Mouse (Mus musculus): Measurements from ENCODE around the gene Cep250. TPM values are rescaled to one million over a fixed set of nuclear protein-coding genes. Genes with fewer than 3 reads are reported as not detected.
A peak's percentile ranks its signal among the peaks of the same experiment; 100 is the strongest.

The Cep250 gene
- polyA plus RNA-seq, 1 experiment from 2014 or later: 6.9 TPM

- Histone ChIP-seq H3K4me2 (ENCODE audit: low read depth, low read length) (no peak overlapping the region), H3K9ac (ENCODE audit: low read length) (no peak overlapping the region), H3K9me3 (replicated peaks; ENCODE audit: control insufficient read depth, low read length) (no peaks in the 10 kb centered on the region), H3K27ac (ENCODE audit: low read length) (no peak overlapping the region), H3K4me3 (ENCODE audit: low read length) (no peak overlapping the region), H3K36me3 (ENCODE audit: control insufficient read depth, insufficient read depth) (no peaks in the 10 kb centered on the region), H3K4me1 (ENCODE audit: control insufficient read depth, insufficient read depth, low read length) (peaks cover 3% of the 10 kb centered on the region; the same call in 1 of the 2 replicates), H3K27me3 (ENCODE audit: control insufficient read depth, insufficient read depth, low read length) (peaks cover 4% of the 10 kb centered on the region; the same call in 1 of the 2 replicates)
- 38% methylated on average over 6 of the region's 6 CpGs for WGBS
- no peak for ATAC-seq (replicated peaks; ENCODE audit: extremely low read depth, insufficient read depth, low FRiP score)
Measured at GRCm38 (mm10) chr2:155949362-155949761, 6.9 kb upstream of the Cep250 start.

- H3K9me3 ChIP-seq (replicated peaks; ENCODE audit: control insufficient read depth, low read length): no peaks in the 10 kb centered on the region
- H3K27me3 ChIP-seq (ENCODE audit: control insufficient read depth, insufficient read depth, low read length): peaks cover 5% of the 10 kb centered on the region; the same call in 1 of the 2 replicates
- no peaks in the 10 kb centered on the region for H3K4me1 ChIP-seq (ENCODE audit: control insufficient read depth, insufficient read depth, low read length)
- no peak for ATAC-seq (replicated peaks; ENCODE audit: extremely low read depth, insufficient read depth, low FRiP score)
- no peaks in the 10 kb centered on the region for H3K36me3 ChIP-seq (ENCODE audit: control insufficient read depth, insufficient read depth)
- no peak overlapping the region for H3K4me2 ChIP-seq (ENCODE audit: low read depth, low read length)
- H3K4me3 ChIP-seq (ENCODE audit: low read length): no peak overlapping the region
- H3K27ac ChIP-seq (ENCODE audit: low read length): no peak overlapping the region
- no peak overlapping the region for H3K9ac ChIP-seq (ENCODE audit: low read length)
Measured at GRCm38 (mm10) chr2:155952006-155952405, 4.3 kb upstream of the Cep250 start.

GRCm38 (mm10) chr2:155959981-155960380, 3.7 kb downstream of the Cep250 start:
- 69% methylated on average over 5 of the region's 5 CpGs for WGBS
- Histone ChIP-seq H3K36me3 (ENCODE audit: control insufficient read depth, insufficient read depth) (peaks cover 13% of the 10 kb centered on the region), H3K4me2 (ENCODE audit: low read depth, low read length) (no peak overlapping the region), H3K4me1 (ENCODE audit: control insufficient read depth, insufficient read depth, low read length) (peaks cover 5% of the 10 kb centered on the region), H3K9ac (ENCODE audit: low read length) (no peak overlapping the region), H3K27me3 (ENCODE audit: control insufficient read depth, insufficient read depth, low read length) (no peaks in the 10 kb centered on the region), H3K9me3 (replicated peaks; ENCODE audit: control insufficient read depth, low read length) (no peaks in the 10 kb centered on the region), H3K27ac (ENCODE audit: low read length) (no peak overlapping the region), H3K4me3 (ENCODE audit: low read length) (no peak overlapping the region)
- no peak for ATAC-seq (replicated peaks; ENCODE audit: extremely low read depth, insufficient read depth, low FRiP score)

GRCm38 (mm10) chr2:155961862-155962261, 5.6 kb downstream of the Cep250 start:
- WGBS: 84% methylated on average over 10 of the region's 10 CpGs
- no peaks in the 10 kb centered on the region for H3K27me3 ChIP-seq (ENCODE audit: control insufficient read depth, insufficient read depth, low read length)
- H3K9ac ChIP-seq (ENCODE audit: low read length): no peak overlapping the region
- ATAC-seq (replicated peaks; ENCODE audit: extremely low read depth, insufficient read depth, low FRiP score): no peak
- peaks cover 20% of the 10 kb centered on the region for H3K36me3 ChIP-seq (ENCODE audit: control insufficient read depth, insufficient read depth)
- H3K4me1 ChIP-seq (ENCODE audit: control insufficient read depth, insufficient read depth, low read length): peaks cover 5% of the 10 kb centered on the region
- no peak overlapping the region for H3K27ac ChIP-seq (ENCODE audit: low read length)
- H3K9me3 ChIP-seq (replicated peaks; ENCODE audit: control insufficient read depth, low read length): no peaks in the 10 kb centered on the region
- H3K4me3 ChIP-seq (ENCODE audit: low read length): no peak overlapping the region
- H3K4me2 ChIP-seq (ENCODE audit: low read depth, low read length): no peak overlapping the region

- Histone ChIP-seq H3K27me3 (ENCODE audit: control insufficient read depth, insufficient read depth, low read length) (no peaks in the 10 kb centered on the region), H3K4me1 (ENCODE audit: control insufficient read depth, insufficient read depth, low read length) (no peaks in the 10 kb centered on the region; the same call in 1 of the 2 replicates), H3K4me2 (ENCODE audit: low read depth, low read length) (no peak overlapping the region), H3K27ac (ENCODE audit: low read length) (no peak overlapping the region), H3K4me3 (ENCODE audit: low read length) (no peak overlapping the region), H3K36me3 (ENCODE audit: control insufficient read depth, insufficient read depth) (peaks cover 24% of the 10 kb centered on the region), H3K9me3 (replicated peaks; ENCODE audit: control insufficient read depth, low read length) (no peaks in the 10 kb centered on the region), H3K9ac (ENCODE audit: low read length) (no peak overlapping the region)
- 41% methylated on average over 1 of the region's 1 CpGs for WGBS
- ATAC-seq (replicated peaks; ENCODE audit: extremely low read depth, insufficient read depth, low FRiP score): no peak
Measured at GRCm38 (mm10) chr2:155962991-155963390, 6.7 kb downstream of the Cep250 start.

GRCm38 (mm10) chr2:155973348-155973747, 17.1 kb downstream of the Cep250 start:
- no peak overlapping the region for H3K4me3 ChIP-seq (ENCODE audit: low read length)
- H3K27me3 ChIP-seq (ENCODE audit: control insufficient read depth, insufficient read depth, low read length): no peaks in the 10 kb centered on the region
- 83% methylated on average over 6 of the region's 6 CpGs for WGBS
- H3K4me1 ChIP-seq (ENCODE audit: control insufficient read depth, insufficient read depth, low read length): no peaks in the 10 kb centered on the region
- no peak overlapping the region for H3K27ac ChIP-seq (ENCODE audit: low read length)
- ATAC-seq (replicated peaks; ENCODE audit: extremely low read depth, insufficient read depth, low FRiP score): no peak
- H3K4me2 ChIP-seq (ENCODE audit: low read depth, low read length): no peak overlapping the region
- H3K9ac ChIP-seq (ENCODE audit: low read length): no peak overlapping the region
- H3K36me3 ChIP-seq (ENCODE audit: control insufficient read depth, insufficient read depth): peaks cover 50% of the 10 kb centered on the region
- H3K9me3 ChIP-seq (replicated peaks; ENCODE audit: control insufficient read depth, low read length): no peaks in the 10 kb centered on the region

- H3K27me3 ChIP-seq (ENCODE audit: control insufficient read depth, insufficient read depth, low read length): no peaks in the 10 kb centered on the region
- no peak overlapping the region for H3K4me2 ChIP-seq (ENCODE audit: low read depth, low read length)
- 79% methylated on average over 14 of the region's 14 CpGs for whole genome bisulfite sequencing
- H3K4me1 ChIP-seq (ENCODE audit: control insufficient read depth, insufficient read depth, low read length): no peaks in the 10 kb centered on the region
- H3K9me3 ChIP-seq (replicated peaks; ENCODE audit: control insufficient read depth, low read length): no peaks in the 10 kb centered on the region
- no peak for ATAC-seq (replicated peaks; ENCODE audit: extremely low read depth, insufficient read depth, low FRiP score)
- no peak overlapping the region for H3K4me3 ChIP-seq (ENCODE audit: low read length)
- no peak overlapping the region for H3K27ac ChIP-seq (ENCODE audit: low read length)
- no peak overlapping the region for H3K9ac ChIP-seq (ENCODE audit: low read length)
- H3K36me3 ChIP-seq (ENCODE audit: control insufficient read depth, insufficient read depth): peaks cover 46% of the 10 kb centered on the region
Measured at GRCm38 (mm10) chr2:155974087-155974731, 18.0 kb downstream of the Cep250 start.

GRCm38 (mm10) chr2:155979328-155979991, 23.2 kb downstream of the Cep250 start:
- Histone ChIP-seq H3K9ac (ENCODE audit: low read length) (no peak overlapping the region), H3K27ac (ENCODE audit: low read length) (peak overlapping the region; percentile 57), H3K9me3 (replicated peaks; ENCODE audit: control insufficient read depth, low read length) (no peaks in the 10 kb centered on the region), H3K27me3 (ENCODE audit: control insufficient read depth, insufficient read depth, low read length) (no peaks in the 10 kb centered on the region), H3K4me3 (ENCODE audit: low read length) (no peak overlapping the region), H3K4me2 (ENCODE audit: low read depth, low read length) (no peak overlapping the region), H3K36me3 (ENCODE audit: control insufficient read depth, insufficient read depth) (peaks cover 56% of the 10 kb centered on the region), H3K4me1 (ENCODE audit: control insufficient read depth, insufficient read depth, low read length) (no peaks in the 10 kb centered on the region)
- no peak for ATAC-seq (replicated peaks; ENCODE audit: extremely low read depth, insufficient read depth, low FRiP score)
- WGBS: 70% methylated on average over 5 of the region's 5 CpGs

GRCm38 (mm10) chr2:155985776-155986175, 29.5 kb downstream of the Cep250 start:
- Histone ChIP-seq H3K9me3 (replicated peaks; ENCODE audit: control insufficient read depth, low read length) (no peaks in the 10 kb centered on the region), H3K4me1 (ENCODE audit: control insufficient read depth, insufficient read depth, low read length) (0 out of 2 replicates have a peak, but pooled peaks cover 4% of the 10 kb centered on the region), H3K9ac (ENCODE audit: low read length) (no peak overlapping the region), H3K36me3 (ENCODE audit: control insufficient read depth, insufficient read depth) (peaks cover 51% of the 10 kb centered on the region), H3K4me2 (ENCODE audit: low read depth, low read length) (no peak overlapping the region), H3K4me3 (ENCODE audit: low read length) (no peak overlapping the region), H3K27me3 (ENCODE audit: control insufficient read depth, insufficient read depth, low read length) (no peaks in the 10 kb centered on the region), H3K27ac (ENCODE audit: low read length) (no peak overlapping the region; the same call in 1 of the 2 replicates)
- 90% methylated on average over 7 of the region's 7 CpGs for WGBS
- peak; percentile 47 for ATAC-seq (replicated peaks; ENCODE audit: extremely low read depth, insufficient read depth, low FRiP score)
